Mouse (Mus musculus): ENCODE data around the gene Tctex1d4.

DNA sequence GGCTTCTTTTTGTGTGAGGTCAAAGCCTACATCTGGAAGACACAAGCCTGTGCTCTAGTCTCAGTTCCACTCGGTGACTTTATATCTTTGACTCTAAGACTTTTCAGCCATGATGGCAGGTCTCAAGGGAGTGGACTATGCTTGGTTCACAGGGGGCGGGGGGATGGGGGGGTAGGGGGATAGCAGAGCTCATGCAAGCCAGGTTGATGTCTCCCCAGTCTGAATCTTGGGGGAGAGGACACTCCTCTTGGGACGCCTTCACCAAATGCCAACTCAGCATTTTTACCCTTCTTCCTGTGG is 2.4 kb upstream of the Tctex1d4 start:
- TF ChIP-seq CTCF (IDR thresholded peaks at IDR 0.05; ENCODE audit: low read depth) = no peak
- TF ChIP-seq EP300 (IDR thresholded peaks at IDR 0.05; ENCODE audit: low read depth) = no peak

Data from heart, postnatal 0 days (tissue).